Mouse (Mus musculus): Measurements from ENCODE around the gene Gpr142. TPM values are rescaled to one million over a fixed set of nuclear protein-coding genes. Genes with fewer than 3 reads are reported as not detected.

Gene Gpr142
- total RNA-seq, 2 experiments from 2014 or later: not detected

DNA sequence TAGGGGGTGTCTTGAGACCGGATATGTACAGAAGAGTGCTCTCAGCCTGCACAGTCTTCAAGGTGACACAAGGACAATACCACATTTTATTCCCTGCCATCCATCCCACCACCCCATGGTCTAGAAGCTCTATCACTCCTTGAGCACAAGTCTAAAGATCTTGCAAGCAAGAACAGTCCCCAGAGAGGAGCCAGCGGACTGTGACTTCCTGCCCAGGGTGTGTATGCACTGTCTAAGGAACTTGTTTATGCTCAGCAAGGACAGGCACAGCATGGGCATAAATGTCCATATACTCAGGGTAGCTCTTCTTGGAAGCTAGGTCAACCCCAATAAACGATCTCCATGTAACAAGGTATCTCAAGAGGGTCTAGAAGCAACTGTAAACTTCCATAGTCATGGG is 743 bp upstream of the Gpr142 start:
- no peak for DNase-seq (ENCODE audit: low spot score in 2 of 2)

- DNase-seq (ENCODE audit: low spot score in 2 of 2): no peak
Observed at GRCm38 (mm10) chr11:114801906-114802305, 3.2 kb downstream of the Gpr142 start.

DNA sequence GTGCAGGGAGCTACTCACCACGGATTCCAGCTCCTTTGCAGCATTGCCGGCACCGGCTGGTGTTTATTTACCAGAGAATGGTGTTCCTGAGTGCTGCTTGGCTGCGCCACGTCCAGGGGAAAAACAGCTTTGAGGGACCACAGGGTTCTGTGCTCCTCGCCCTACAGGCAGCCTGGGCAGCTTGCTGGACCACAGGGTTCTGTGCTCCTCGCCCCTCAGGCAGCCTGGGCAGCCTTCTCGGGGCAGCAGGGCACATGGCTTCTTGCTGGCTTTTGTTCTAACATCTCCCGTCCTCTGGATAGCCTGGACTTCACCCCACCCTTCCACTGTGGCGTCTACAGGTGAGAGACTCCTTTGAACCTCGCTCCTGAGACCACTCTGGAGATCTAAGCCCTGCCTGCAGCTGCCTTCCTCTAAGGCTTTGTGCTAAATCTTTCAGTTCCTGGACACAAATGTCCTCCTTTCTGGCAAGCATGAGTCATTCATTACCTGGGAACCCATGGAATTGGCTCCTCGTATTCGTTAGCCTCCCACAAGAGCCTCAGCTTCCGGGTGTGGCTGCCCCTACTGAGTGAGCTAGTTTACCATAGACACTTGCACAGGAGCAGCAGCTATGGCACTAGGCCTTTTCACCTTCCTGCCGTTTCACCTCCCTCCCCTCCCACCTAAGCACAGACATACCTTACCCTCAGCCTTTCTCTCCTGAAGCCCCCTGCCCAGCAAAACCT is 4.0 kb downstream of the Gpr142 start:
- DNase-seq (ENCODE audit: low spot score in 2 of 2): no peak

DNA sequence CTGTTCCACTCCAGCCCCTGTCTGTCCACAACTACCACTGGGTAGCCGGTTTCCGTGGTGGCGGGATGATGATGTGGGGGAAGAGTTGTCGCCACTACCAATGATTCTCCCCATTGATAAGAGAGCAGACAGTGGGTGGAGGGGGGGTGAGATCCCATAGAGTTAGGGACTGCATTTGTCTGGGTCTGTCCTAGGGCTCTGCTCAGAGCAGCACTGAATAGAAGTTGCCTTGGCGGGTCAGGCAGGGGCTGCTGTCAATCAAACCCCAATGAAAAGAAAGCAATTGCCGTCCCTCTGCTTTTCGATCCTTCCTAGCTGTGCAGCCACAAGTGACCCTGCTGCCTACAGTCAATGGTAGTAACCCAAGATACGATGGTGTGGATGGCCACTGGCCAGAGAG is 5.3 kb downstream of the Gpr142 start:
- no peak for DNase-seq (ENCODE audit: low spot score in 2 of 2)

- no peak for DNase-seq (ENCODE audit: low spot score in 2 of 2)
Observed at GRCm38 (mm10) chr11:114807025-114807424, 8.3 kb downstream of the Gpr142 start.

DNA sequence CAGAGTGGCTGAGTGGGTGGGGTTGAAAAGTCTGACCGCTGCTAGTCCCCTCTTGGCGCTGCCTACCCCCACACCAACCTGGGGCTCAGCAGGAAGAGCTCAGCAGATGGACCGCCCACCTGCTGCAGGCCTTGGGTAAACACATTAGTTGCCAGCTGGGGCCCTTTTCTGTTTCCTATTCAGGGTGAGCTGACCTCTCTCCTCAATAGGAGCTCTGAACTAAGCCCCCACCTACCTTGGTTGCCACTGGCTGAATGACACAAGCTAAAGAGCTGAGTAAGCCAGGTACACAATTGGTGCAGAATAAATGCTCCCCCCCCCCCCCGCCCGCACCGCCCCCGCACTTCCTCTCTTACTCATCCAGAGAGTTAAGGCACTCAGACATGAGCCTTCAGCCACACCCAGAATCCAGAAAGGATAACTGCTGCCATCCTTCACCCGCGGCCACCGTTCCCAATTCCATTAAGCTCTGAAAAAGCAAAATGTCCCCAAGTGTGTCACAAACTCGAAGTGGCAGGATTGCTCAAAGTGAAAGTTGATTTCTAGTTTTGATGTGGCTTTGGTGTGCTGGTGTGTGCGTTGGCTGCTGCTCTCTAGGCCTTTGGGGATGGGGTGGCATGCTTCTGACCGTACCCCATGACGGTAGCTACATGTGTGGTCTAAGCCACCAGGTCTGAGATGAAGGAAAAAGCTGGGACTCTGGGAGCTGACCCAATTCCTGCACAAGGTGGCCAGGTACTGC is 9.1 kb downstream of the Gpr142 start:
- DNase-seq (ENCODE audit: low spot score in 2 of 2): no peak

DNA sequence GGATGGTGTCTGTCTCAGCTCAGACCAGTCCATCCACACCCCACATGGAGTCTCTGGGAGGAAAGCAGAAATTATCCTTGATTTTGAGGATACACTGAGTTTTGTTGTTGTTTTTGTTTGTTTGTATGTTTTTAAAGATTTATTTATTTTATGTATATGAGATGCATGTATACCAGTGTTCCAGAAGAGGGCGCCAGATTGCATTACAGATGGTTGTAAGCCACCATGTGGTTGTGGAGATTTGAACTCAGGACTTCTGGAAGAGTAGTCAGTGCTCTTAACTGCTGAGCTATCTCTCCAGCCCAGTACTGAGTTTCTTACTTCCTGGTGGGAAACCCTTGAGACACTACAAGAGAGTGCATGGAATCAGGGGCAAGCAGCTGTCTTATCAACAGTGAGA is 10.6 kb downstream of the Gpr142 start:
- no peak for DNase-seq (ENCODE audit: low spot score in 2 of 2)

DNA sequence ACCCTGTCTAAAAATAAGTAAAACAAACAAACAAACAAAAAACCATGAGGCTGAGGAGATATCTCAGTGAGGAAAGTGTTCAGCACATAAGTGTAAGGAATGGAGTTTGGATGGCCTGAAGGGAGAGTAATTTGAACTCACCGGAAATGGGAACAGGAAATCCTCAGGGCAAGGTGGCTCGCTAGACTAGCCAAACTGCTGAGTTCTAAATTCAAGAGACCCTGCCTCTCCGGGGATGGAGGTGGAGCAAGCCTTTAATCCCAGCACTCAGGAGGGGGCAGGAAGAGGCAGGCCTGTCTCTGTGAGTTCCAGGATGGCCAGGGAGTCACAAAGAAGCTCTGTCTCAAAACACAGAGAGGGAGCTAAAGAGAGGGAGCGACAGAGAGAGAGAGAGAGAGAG is 11.6 kb downstream of the Gpr142 start:
- no peak for DNase-seq (ENCODE audit: low spot score in 2 of 2)

DNA sequence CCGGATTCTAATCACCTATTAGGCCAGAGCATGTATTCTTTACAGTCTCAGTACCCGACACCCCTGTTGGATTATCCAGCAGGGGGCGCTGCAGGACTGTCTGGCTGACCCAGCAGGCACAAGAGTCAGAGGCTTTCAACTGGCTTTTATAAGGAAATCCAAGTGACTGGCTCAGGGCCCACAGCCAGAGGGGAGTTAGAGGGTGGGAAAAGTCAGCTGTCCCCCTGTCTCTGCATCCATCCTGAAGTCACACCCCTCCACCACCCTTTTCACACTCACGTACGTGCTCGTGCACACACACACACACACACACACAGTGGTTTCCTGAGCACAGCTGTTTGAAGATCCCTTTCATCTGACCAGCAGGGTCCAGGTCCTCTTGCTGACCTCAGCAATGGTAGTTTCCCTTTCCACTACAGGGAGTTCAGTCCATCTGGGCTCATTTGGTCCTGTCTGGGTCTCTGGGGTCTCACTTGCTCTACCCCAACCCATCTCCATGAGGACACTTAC is 14.1 kb downstream of the Gpr142 start:
- DNase-seq (ENCODE audit: low spot score in 2 of 2): peak; percentile 90 to 94

- DNase-seq (ENCODE audit: low spot score in 2 of 2): no peak
Observed at GRCm38 (mm10) chr11:114814873-114815592, 16.3 kb downstream of the Gpr142 start.

DNA sequence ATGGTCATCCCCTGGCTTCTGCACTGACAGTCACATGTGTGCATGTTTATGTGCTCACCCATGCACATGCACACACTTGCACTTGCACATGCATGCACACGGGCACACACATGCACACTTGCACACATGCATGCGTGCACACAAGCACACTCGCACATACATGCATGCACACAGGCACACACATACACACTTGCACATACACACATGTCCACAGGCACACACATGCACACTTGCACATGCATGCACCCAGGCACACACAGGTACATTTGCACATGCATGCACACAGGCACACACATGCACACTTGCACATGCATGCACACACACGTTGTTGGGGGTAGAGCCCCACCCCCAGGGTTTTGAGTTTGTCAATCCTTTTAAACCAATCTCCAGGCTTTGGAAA is 18.2 kb downstream of the Gpr142 start:
- no peak for DNase-seq (ENCODE audit: low spot score in 2 of 2)

- no peak for DNase-seq (ENCODE audit: low spot score in 2 of 2)
Observed at GRCm38 (mm10) chr11:114818185-114818584, 19.5 kb downstream of the Gpr142 start.

GRCm38 (mm10) chr11:114819110-114819509 is 20.4 kb downstream of the Gpr142 start:
- no peak for DNase-seq (ENCODE audit: low spot score in 2 of 2)

GRCm38 (mm10) chr11:114820444-114820843 is 21.7 kb downstream of the Gpr142 start:
- DNase-seq (ENCODE audit: low spot score in 2 of 2): no peak

DNA sequence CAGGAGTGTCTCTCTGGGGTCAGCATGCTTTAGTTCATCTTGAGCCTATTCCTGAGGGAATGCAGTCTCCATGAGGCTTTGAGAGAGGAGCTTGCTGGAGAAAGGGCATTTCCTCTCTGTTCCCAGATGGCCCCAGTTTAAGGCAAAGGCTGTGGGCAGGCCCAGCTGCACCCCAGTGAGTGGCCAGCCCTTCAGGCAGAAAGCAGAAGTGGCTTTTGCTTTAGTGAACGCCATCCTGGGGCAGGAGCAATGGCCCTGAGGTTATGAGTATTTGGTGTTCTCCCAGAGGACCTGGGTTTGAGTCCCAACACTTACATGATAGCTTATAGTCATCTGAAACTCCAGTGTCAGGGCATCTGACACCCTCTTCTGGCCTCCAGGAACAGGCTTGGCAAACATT is 22.6 kb downstream of the Gpr142 start:
- DNase-seq (ENCODE audit: low spot score in 2 of 2): no peak

DNA sequence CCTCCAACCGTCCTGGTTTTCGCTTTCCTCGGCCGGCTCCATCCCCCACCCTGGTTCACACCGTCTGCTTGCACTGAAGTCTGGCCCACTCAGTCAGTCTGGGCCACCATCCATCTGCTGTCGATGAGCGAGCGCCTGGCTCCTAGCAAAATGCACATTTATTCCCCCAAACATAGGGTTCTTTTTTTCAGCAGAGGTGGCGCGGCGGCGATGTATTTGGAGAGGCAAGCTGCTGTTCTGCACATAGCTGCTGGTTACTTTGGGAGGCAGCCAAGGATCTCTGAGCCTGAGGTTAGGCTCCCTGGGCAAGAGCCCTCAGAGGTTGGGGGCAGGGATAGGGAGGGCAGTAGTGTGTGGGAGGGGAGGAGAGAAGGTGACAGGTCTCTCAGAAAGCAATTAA is 24.0 kb downstream of the Gpr142 start:
- peak; percentile 76 to 88 for DNase-seq (ENCODE audit: low spot score in 2 of 2)

- no peak for DNase-seq (ENCODE audit: low spot score in 2 of 2)
Observed at GRCm38 (mm10) chr11:114823199-114823725, 24.5 kb downstream of the Gpr142 start.

GRCm38 (mm10) chr11:114826686-114827085 is 28.0 kb downstream of the Gpr142 start:
- no peak for DNase-seq (ENCODE audit: low spot score in 2 of 2)

- no peak for DNase-seq (ENCODE audit: low spot score in 2 of 2)
Observed at GRCm38 (mm10) chr11:114829499-114830432, 31.0 kb downstream of the Gpr142 start.

- DNase-seq (ENCODE audit: low spot score in 2 of 2): no peak
Observed at GRCm38 (mm10) chr11:114830433-114830773, 31.7 kb downstream of the Gpr142 start.

DNA sequence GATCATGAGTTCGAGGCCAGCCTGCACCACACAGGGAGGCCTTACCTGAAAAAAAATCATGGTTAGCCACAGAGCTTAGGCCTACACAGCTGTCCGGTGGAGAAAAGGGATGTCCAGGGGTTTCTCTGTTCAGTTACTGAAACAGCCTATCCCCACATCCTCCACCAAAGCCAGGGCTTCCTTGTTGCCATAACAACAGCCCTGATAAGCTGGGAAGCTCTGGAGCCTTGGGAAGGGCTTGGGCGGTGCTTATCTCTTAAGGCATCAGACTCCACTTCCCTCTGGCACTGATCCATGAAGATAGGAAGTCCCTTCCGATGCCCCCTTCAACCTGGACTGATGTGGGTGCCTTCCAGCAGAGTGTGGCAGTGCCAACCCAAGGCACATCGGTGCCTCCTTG is 34.4 kb downstream of the Gpr142 start:
- no peak for DNase-seq (ENCODE audit: low spot score in 2 of 2)

Data from layer of hippocampus, postnatal 14 days (tissue).